Mouse (Mus musculus): ENCODE measurements around the gene Ovol1.

DNA sequence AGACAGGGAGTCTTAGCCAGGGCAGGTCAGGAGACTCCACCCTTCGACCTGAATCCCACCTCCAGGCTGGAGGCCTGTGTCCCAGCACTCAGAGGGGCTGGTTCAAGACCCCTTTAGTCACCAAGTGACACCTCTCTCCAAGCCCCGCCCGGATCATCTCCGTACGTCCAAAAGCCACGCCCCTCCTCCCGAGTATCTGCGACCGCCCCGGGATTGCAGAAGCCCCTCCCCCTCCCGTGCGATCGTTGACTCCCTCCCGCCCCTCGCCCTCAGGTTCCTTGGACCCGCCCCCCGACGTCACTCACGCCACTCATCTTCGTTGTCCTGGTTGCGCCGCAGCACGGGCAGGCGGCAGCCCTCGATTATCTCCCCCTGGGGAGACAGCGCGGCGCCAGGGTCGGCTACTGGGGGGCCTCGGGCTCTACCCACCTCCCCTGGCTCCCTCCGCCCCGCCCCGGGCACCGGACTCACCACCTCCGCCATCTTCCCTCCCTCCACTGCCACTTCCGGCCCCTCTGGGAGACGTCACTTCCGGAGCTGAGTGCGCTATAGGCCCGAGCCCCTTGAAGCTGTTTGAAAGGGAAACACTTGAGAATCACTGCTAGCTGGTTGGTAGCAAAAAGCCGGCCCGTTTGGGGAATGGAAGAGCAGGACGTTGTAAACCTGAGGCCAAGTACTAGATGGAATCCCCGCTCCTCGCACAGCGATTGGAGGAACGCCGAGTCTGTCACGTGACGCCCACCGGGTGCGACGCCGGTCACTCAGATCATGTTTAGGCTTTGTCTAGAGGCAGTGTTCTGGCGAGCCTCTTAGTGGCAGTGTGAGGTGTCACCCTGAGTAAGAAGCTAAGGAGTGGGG, 49.3 kb upstream of the Ovol1 start, which contains the start of gene Kat5:
- no peak; the same call in 1 of the 2 replicates for TF ChIP-seq CTCF (IDR thresholded peaks at IDR 0.05; ENCODE audit: extremely low read depth, insufficient read length, insufficient replicate concordance, low read depth, low read length)
- TF ChIP-seq POLR2A (IDR thresholded peaks at IDR 0.05; ENCODE audit: low read depth, low read length), result peak; percentile 76

Measured in small intestine, adult 2 months (tissue).